Mouse (Mus musculus) heart, postnatal 0 days (tissue): ENCODE data around the gene Rnf34. TPM values are rescaled to one million over a fixed set of nuclear protein-coding genes. Genes with fewer than 3 reads are reported as not detected.

Experiments
- ATAC-seq: fragments of 200-750 bp; cut with Nextera tagmentation; 2 replicates; pipeline ENCODE4 v1.8.0; 2017; ENCODE audit warnings: low read depth, moderate number of reproducible peaks, moderate library complexity; ENCODE audit not compliant: insufficient read depth
- DNase-seq: peaks from one replicate; pipeline ENCODE4 v3.0.0-alpha.2; 2016; ENCODE audit warnings: low spot score
- H3K27ac ChIP-seq: fragments of 300-500 bp; sonication (generic); 2 replicates; pipeline ENCODE4 v1.5.1; 2014; ENCODE audit warnings: low read depth, mild to moderate bottlenecking
- H3K27me3 ChIP-seq: fragments of 300-500 bp; sonication (generic); 2 replicates; pipeline ENCODE4 v1.6.1; 2014; ENCODE audit warnings: low read length, mixed read lengths; ENCODE audit not compliant: control insufficient read depth, insufficient read depth
- H3K36me3 ChIP-seq: fragments of 300-500 bp; sonication (generic); replicated peaks from 2 replicates; pipeline ENCODE4 v1.6.1; 2014; ENCODE audit warnings: low read length, mixed read lengths; ENCODE audit not compliant: control insufficient read depth, insufficient read depth
- H3K4me1 ChIP-seq: fragments of 300-500 bp; sonication (generic); 2 replicates; pipeline ENCODE4 v1.6.1; 2014; ENCODE audit warnings: antibody characterized with exemption; ENCODE audit not compliant: control insufficient read depth, insufficient read depth
- H3K4me2 ChIP-seq: fragments of 300-500 bp; sonication (generic); 2 replicates; pipeline ENCODE4 v1.6.1; 2014; ENCODE audit warnings: low read depth, mild to moderate bottlenecking, low read length, moderate library complexity
- H3K4me3 ChIP-seq: fragments of 300-500 bp; sonication (generic); 2 replicates; pipeline ENCODE4 v1.5.1; 2014; ENCODE audit warnings: low read depth, low read length
- H3K9ac ChIP-seq: fragments of 300-500 bp; sonication (generic); replicated peaks from 2 replicates; pipeline ENCODE4 v1.6.1; 2014; ENCODE audit warnings: low read depth, low read length, mixed read lengths
- H3K9me3 ChIP-seq: fragments of 300-500 bp; sonication (generic); replicated peaks from 2 replicates; pipeline ENCODE4 v1.6.1; 2016; ENCODE audit warnings: low read length; ENCODE audit not compliant: control insufficient read depth
- CTCF ChIP-seq: IDR thresholded peaks from 2 replicates; pipeline ENCODE4 v1.5.1; 2016; ENCODE audit warnings: antibody characterized with exemption, control low read depth, low read depth
- EP300 ChIP-seq: IDR thresholded peaks from 2 replicates; pipeline ENCODE4 v1.6.1; 2016; ENCODE audit warnings: antibody characterized with exemption, low read depth
- WGBS: fragments of 180-500 bp; shearing (Covaris S2); extraction: QIAGEN DNeasy Blood & Tissue Kit; methylation state at CpG from one replicate; pipeline ENCODE4 v1.1.7; 2014; 5-methylcytosine and 5-hydroxymethylcytosine counted together
- polyA plus RNA-seq: library from polyadenylated mRNA; unstranded; fragments of >200 nt; fragmentation: Nextera tagmentation; extraction: Ambion mirVana; gene quantifications from 2 replicates; pipeline ENCODE4 v1.2.1, GENCODE M21; 2015
- total RNA-seq: library from RNA; depleted of rRNA; stranded (reverse); fragments of >200 nt; gene quantifications from 2 replicates; pipeline ENCODE4 v1.2.3, GENCODE M21; 2014; ENCODE audit warnings: low replicate concordance

The Rnf34 gene
- total and polyA plus RNA-seq, 2 experiments from 2014 or later: 23.4 to 28.4 TPM

- WGBS: 89% methylated on average over 18 of the region's 18 CpGs
- no peak for TF ChIP-seq CTCF
- TF ChIP-seq EP300: no peak
- ATAC-seq (no peak), DNase-seq (no peak)
- Histone ChIP-seq H3K9me3 (no peaks in the 10 kb centered on the region), H3K4me3 (no peak overlapping the region), H3K4me2 (no peak overlapping the region), H3K36me3 (peaks cover 31% of the 10 kb centered on the region), H3K27me3 (no peaks in the 10 kb centered on the region), H3K27ac (no peak overlapping the region), H3K4me1 (peaks cover 8% of the 10 kb centered on the region; the same call in 1 of the 2 replicates), H3K9ac (no peak overlapping the region)
Measured at GRCm38 (mm10) chr5:122882256-122883050, 32.6 kb downstream of the Rnf34 start.

- no peak for ATAC-seq
- TF ChIP-seq CTCF: no peak
- TF ChIP-seq EP300: no peak
- Histone ChIP-seq H3K27me3 (no peaks in the 10 kb centered on the region), H3K9me3 (no peaks in the 10 kb centered on the region), H3K4me2 (no peak overlapping the region), H3K9ac (no peak overlapping the region), H3K27ac (no peak overlapping the region), H3K36me3 (peaks cover 23% of the 10 kb centered on the region), H3K4me3 (no peak overlapping the region), H3K4me1 (peaks cover 8% of the 10 kb centered on the region; the same call in 1 of the 2 replicates)
- no peak for DNase-seq
- 72% methylated on average over 9 of the region's 9 CpGs for WGBS
Measured at GRCm38 (mm10) chr5:122883237-122883636, 33.4 kb downstream of the Rnf34 start.

GRCm38 (mm10) chr5:122883652-122884235 is 33.9 kb downstream of the Rnf34 start:
- ATAC-seq (no peak), DNase-seq (no peak)
- Histone ChIP-seq H3K36me3 (peaks cover 18% of the 10 kb centered on the region), H3K27me3 (no peaks in the 10 kb centered on the region), H3K4me1 (peaks cover 8% of the 10 kb centered on the region; the same call in 1 of the 2 replicates), H3K27ac (no peak overlapping the region), H3K9me3 (no peaks in the 10 kb centered on the region), H3K4me2 (no peak overlapping the region), H3K9ac (no peak overlapping the region), H3K4me3 (no peak overlapping the region)
- TF ChIP-seq EP300 (no peak), CTCF (no peak)
- 49% methylated on average over 2 of the region's 2 CpGs for WGBS

- ATAC-seq (no peak), DNase-seq (no peak)
- WGBS: 49% methylated on average over 7 of the region's 7 CpGs
- H3K36me3 ChIP-seq: peaks cover 8% of the 10 kb centered on the region
- no peaks in the 10 kb centered on the region for H3K27me3 ChIP-seq
- peaks cover 8% of the 10 kb centered on the region; the same call in 1 of the 2 replicates for H3K4me1 ChIP-seq
- H3K9ac ChIP-seq: no peak overlapping the region
- H3K4me2 ChIP-seq: no peak overlapping the region
- H3K4me3 ChIP-seq: no peak overlapping the region
- H3K9me3 ChIP-seq: no peaks in the 10 kb centered on the region
- no peak overlapping the region for H3K27ac ChIP-seq
- TF ChIP-seq CTCF (no peak), EP300 (no peak)
Measured at GRCm38 (mm10) chr5:122884594-122885348, 34.9 kb downstream of the Rnf34 start.

- Histone ChIP-seq H3K4me3 (no peak overlapping the region), H3K27ac (no peak overlapping the region), H3K4me2 (no peak overlapping the region), H3K27me3 (no peaks in the 10 kb centered on the region), H3K9ac (no peak overlapping the region), H3K4me1 (peaks cover 8% of the 10 kb centered on the region; the same call in 1 of the 2 replicates), H3K36me3 (no peaks in the 10 kb centered on the region), H3K9me3 (no peaks in the 10 kb centered on the region)
- no peak for TF ChIP-seq CTCF
- TF ChIP-seq EP300: no peak
- DNase-seq: no peak
- no peak for ATAC-seq
- 91% methylated on average over 9 of the region's 9 CpGs for WGBS
Measured at GRCm38 (mm10) chr5:122887033-122887432, 37.2 kb downstream of the Rnf34 start.
